Mouse (Mus musculus) heart, embryonic 15.5 days (tissue): ENCODE results near the gene Igfbp4. TPM values are rescaled to one million over a fixed set of nuclear protein-coding genes. Genes with fewer than 3 reads are reported as not detected.
A peak's percentile ranks its signal among the peaks of the same experiment; 100 is the strongest.

Source experiments
- ATAC-seq: fragments of 200-750 bp; cut with Nextera tagmentation; replicated peaks from 2 replicates; pipeline ENCODE4 v1.8.0; 2017; ENCODE audit warnings: low read depth, moderate TSS enrichment; ENCODE audit not compliant: insufficient number of reproducible peaks, insufficient read depth, low FRiP score
- H3K27ac ChIP-seq: fragments of 300-500 bp; sonication (generic); 2 replicates; pipeline ENCODE4 v1.5.1; 2015; ENCODE audit warnings: mild to moderate bottlenecking, inconsistent platforms
- H3K27me3 ChIP-seq: fragments of 300-500 bp; sonication (generic); 2 replicates; pipeline ENCODE4 v1.6.1; 2015; ENCODE audit warnings: inconsistent platforms
- H3K36me3 ChIP-seq: fragments of 300-500 bp; sonication (generic); 2 replicates; pipeline ENCODE4 v1.6.1; 2015; ENCODE audit warnings: mild to moderate bottlenecking, inconsistent platforms
- H3K4me1 ChIP-seq: fragments of 300-500 bp; sonication (generic); replicated peaks from 2 replicates; pipeline ENCODE4 v1.6.1; 2015; ENCODE audit warnings: inconsistent platforms
- H3K4me2 ChIP-seq: fragments of 300-500 bp; sonication (generic); 2 replicates; pipeline ENCODE4 v1.6.1; 2015; ENCODE audit warnings: inconsistent platforms, mild to moderate bottlenecking, moderate library complexity
- H3K4me3 ChIP-seq: fragments of 300-500 bp; sonication (generic); 2 replicates; pipeline ENCODE4 v1.5.1; 2015; ENCODE audit warnings: mild to moderate bottlenecking, inconsistent platforms
- H3K9ac ChIP-seq: fragments of 300-500 bp; sonication (generic); 2 replicates; pipeline ENCODE4 v1.6.1; 2015; ENCODE audit warnings: mild to moderate bottlenecking, inconsistent platforms
- H3K9me3 ChIP-seq: fragments of 300-500 bp; sonication (generic); replicated peaks from 2 replicates; pipeline ENCODE4 v1.6.1; 2016; ENCODE audit warnings: inconsistent platforms
- WGBS: fragments of 180-500 bp; shearing (Covaris S2); methylation state at CpG from one replicate; pipeline ENCODE4 v1.1.7; 2015; ENCODE audit warnings: mixed read lengths; 5-methylcytosine and 5-hydroxymethylcytosine counted together
- polyA plus RNA-seq: library from polyadenylated mRNA; unstranded; fragments of >200 nt; fragmentation: Nextera tagmentation; extraction: Ambion mirVana; gene quantifications from 2 replicates; pipeline ENCODE4 v1.2.1, GENCODE M21; 2015

The Igfbp4 gene
- 344 and 469 TPM in 2 replicates for polyA plus RNA-seq

- Histone ChIP-seq H3K4me2 (peak within 1 kb of the TSS; percentile 90), H3K9me3 (no peaks in the 10 kb centered on the region), H3K36me3 (no peaks in the 10 kb centered on the region), H3K9ac (peak within 1 kb of the TSS; percentile 81), H3K27me3 (no peaks in the 10 kb centered on the region; the same call in 1 of the 2 replicates), H3K4me1 (peaks cover 49% of the 10 kb centered on the region), H3K27ac (peak within 1 kb of the TSS; percentile 89), H3K4me3 (peak within 1 kb of the TSS; percentile 63)
- ATAC-seq, result peak; percentile 78
- 1% methylated on average over 63 of the region's 63 CpGs for WGBS
Measured at GRCm38 (mm10) chr11:99041051-99041729, at the start of gene Igfbp4. Gene Igfbp4 (plus strand): TSS chr11:99041244.

DNA sequence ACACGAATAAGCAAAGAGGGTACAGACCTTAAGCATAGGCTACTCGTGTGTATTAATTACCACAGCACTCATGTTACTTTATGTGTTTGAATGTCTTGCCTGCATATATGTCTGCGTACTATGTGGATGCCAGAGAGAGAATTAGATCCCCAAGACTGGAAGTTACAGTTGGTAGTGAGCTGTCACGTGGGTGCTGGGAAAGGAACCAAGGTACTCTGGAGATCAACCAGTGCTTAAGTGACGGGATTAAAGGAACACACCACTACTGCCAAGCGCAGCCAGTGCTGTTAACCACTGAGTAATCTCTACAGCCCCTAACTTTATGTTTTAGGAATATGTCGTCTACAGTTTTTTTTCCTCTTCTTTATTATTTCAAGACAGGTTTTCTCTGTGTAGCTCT, 45.1 kb upstream of the Igfbp4 start:
- no peaks in the 10 kb centered on the region for H3K9me3 ChIP-seq
- 86% methylated on average over 7 of the region's 7 CpGs for WGBS
- H3K27me3 ChIP-seq, result no peaks in the 10 kb centered on the region
- peaks cover 91% of the 10 kb centered on the region for H3K36me3 ChIP-seq
- H3K27ac ChIP-seq, result no peak overlapping the region
- no peak for ATAC-seq
- no peak overlapping the region for H3K9ac ChIP-seq
- H3K4me1 ChIP-seq, result no peaks in the 10 kb centered on the region
- H3K4me3 ChIP-seq, result no peak overlapping the region
- H3K4me2 ChIP-seq, result no peak overlapping the region

GRCm38 (mm10) chr11:98997659-98998058, 43.4 kb upstream of the Igfbp4 start:
- Histone ChIP-seq H3K27me3 (no peaks in the 10 kb centered on the region), H3K9ac (no peak overlapping the region), H3K27ac (no peak overlapping the region), H3K9me3 (no peaks in the 10 kb centered on the region), H3K4me2 (no peak overlapping the region), H3K4me1 (no peaks in the 10 kb centered on the region), H3K36me3 (peaks cover 92% of the 10 kb centered on the region), H3K4me3 (no peak overlapping the region)
- WGBS, result 96% methylated on average over 4 of the region's 4 CpGs
- no peak for ATAC-seq

GRCm38 (mm10) chr11:98998776-98999175, 42.3 kb upstream of the Igfbp4 start:
- peaks cover 92% of the 10 kb centered on the region for H3K36me3 ChIP-seq
- no peak for ATAC-seq
- no peaks in the 10 kb centered on the region for H3K27me3 ChIP-seq
- H3K27ac ChIP-seq, result no peak overlapping the region
- H3K4me2 ChIP-seq, result no peak overlapping the region
- no peak overlapping the region for H3K4me3 ChIP-seq
- no peak overlapping the region for H3K9ac ChIP-seq
- no peaks in the 10 kb centered on the region for H3K9me3 ChIP-seq
- H3K4me1 ChIP-seq, result no peaks in the 10 kb centered on the region

GRCm38 (mm10) chr11:98999243-98999642, 41.8 kb upstream of the Igfbp4 start:
- Histone ChIP-seq H3K27ac (no peak overlapping the region), H3K36me3 (peaks cover 92% of the 10 kb centered on the region), H3K4me3 (no peak overlapping the region), H3K4me2 (no peak overlapping the region), H3K4me1 (no peaks in the 10 kb centered on the region), H3K27me3 (no peaks in the 10 kb centered on the region), H3K9me3 (no peaks in the 10 kb centered on the region), H3K9ac (no peak overlapping the region)
- no peak for ATAC-seq
- WGBS, result 92% methylated on average over 11 of the region's 11 CpGs

- H3K4me2 ChIP-seq, result no peak overlapping the region
- H3K4me3 ChIP-seq, result no peak overlapping the region
- 92% methylated on average over 9 of the region's 9 CpGs for WGBS
- H3K4me1 ChIP-seq, result no peaks in the 10 kb centered on the region
- ATAC-seq, result no peak
- H3K27ac ChIP-seq, result no peak overlapping the region
- H3K9ac ChIP-seq, result no peak overlapping the region
- no peaks in the 10 kb centered on the region for H3K27me3 ChIP-seq
- peaks cover 92% of the 10 kb centered on the region for H3K36me3 ChIP-seq
- H3K9me3 ChIP-seq, result no peaks in the 10 kb centered on the region
Measured at GRCm38 (mm10) chr11:99006788-99007187, 34.3 kb upstream of the Igfbp4 start.

GRCm38 (mm10) chr11:99010124-99010523, 30.9 kb upstream of the Igfbp4 start:
- Histone ChIP-seq H3K9me3 (no peaks in the 10 kb centered on the region), H3K36me3 (peaks cover 94% of the 10 kb centered on the region), H3K27me3 (no peaks in the 10 kb centered on the region), H3K27ac (no peak overlapping the region), H3K9ac (no peak overlapping the region), H3K4me3 (no peak overlapping the region), H3K4me2 (no peak overlapping the region), H3K4me1 (no peaks in the 10 kb centered on the region)
- WGBS, result 64% methylated on average over 4 of the region's 4 CpGs
- no peak for ATAC-seq

DNA sequence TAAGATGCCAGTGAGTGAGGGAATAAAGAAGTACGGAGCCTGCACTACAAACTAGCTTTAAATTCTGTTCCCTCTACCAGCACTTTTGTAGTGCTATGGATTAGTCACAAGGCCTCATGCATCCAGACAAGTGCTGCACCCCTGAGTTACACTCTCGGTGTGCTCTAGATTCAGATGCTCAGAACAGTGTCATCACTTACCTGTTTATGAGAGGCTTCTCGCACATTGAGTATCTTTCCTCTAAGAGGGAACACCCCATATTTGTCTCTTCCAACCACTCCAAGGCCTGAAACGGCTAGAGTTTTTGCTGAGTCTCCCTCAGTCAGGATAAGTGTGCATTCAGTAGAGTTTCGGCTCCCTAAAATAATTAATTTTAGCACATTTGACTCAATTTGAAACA, 30.3 kb upstream of the Igfbp4 start:
- 94% methylated on average over 5 of the region's 5 CpGs for WGBS
- Histone ChIP-seq H3K4me3 (no peak overlapping the region), H3K9ac (no peak overlapping the region), H3K27ac (no peak overlapping the region), H3K9me3 (no peaks in the 10 kb centered on the region), H3K27me3 (no peaks in the 10 kb centered on the region), H3K4me1 (no peaks in the 10 kb centered on the region), H3K36me3 (peaks cover 94% of the 10 kb centered on the region), H3K4me2 (no peak overlapping the region)
- no peak for ATAC-seq

GRCm38 (mm10) chr11:99013856-99014255, 27.2 kb upstream of the Igfbp4 start:
- H3K27ac ChIP-seq, result no peak overlapping the region
- ATAC-seq, result no peak
- 95% methylated on average over 1 of the region's 1 CpGs for WGBS
- H3K36me3 ChIP-seq, result peaks cover 94% of the 10 kb centered on the region
- H3K9ac ChIP-seq, result no peak overlapping the region
- H3K4me3 ChIP-seq, result no peak overlapping the region
- H3K27me3 ChIP-seq, result no peaks in the 10 kb centered on the region
- H3K4me1 ChIP-seq, result no peaks in the 10 kb centered on the region
- no peak overlapping the region for H3K4me2 ChIP-seq
- H3K9me3 ChIP-seq, result no peaks in the 10 kb centered on the region

- H3K9me3 ChIP-seq, result no peaks in the 10 kb centered on the region
Measured at GRCm38 (mm10) chr11:99019844-99020243, 21.2 kb upstream of the Igfbp4 start.

DNA sequence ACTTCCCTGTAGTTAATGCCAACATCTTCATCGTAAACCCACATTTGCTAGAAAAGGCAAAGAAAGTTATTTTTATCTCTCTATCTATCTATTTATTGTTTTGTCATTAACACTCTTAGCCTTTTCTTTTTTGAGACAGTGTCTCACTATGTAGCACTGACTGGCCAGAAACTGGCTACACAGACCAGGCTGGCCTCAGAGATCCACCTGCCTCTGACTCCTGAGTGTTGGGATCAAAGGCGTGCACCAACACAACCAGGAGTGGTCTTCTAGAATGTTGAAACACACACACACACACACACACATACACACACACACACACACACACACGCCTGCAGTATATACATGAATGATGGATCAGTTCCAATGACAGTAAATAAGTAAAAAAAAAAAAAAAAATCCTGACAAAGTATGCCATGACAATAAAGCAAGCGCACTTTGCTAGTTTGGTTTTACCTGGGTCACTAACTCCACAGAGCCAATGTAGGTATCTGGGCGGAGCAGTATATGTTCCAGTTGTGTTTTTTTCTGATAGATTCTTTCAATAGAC, 18.6 kb upstream of the Igfbp4 start:
- no peak for ATAC-seq
- Histone ChIP-seq H3K9me3 (no peaks in the 10 kb centered on the region), H3K9ac (peak overlapping the region; percentile 67; the same call in 1 of the 2 replicates), H3K27me3 (no peaks in the 10 kb centered on the region), H3K4me1 (peaks cover 27% of the 10 kb centered on the region), H3K36me3 (peaks cover 39% of the 10 kb centered on the region), H3K27ac (no peak overlapping the region), H3K4me3 (peak overlapping the region; percentile 75), H3K4me2 (peak overlapping the region; percentile 69)
- 78% methylated on average over 5 of the region's 5 CpGs for WGBS

More at GRCm38 (mm10) chr11:99019844-99020243, 21.2 kb upstream of the Igfbp4 start:
- no peak overlapping the region for H3K27ac ChIP-seq
- H3K4me3 ChIP-seq, result no peak overlapping the region
- 92% methylated on average over 6 of the region's 6 CpGs for WGBS
- no peak overlapping the region for H3K4me2 ChIP-seq
- H3K27me3 ChIP-seq, result no peaks in the 10 kb centered on the region
- H3K4me1 ChIP-seq, result peaks cover 26% of the 10 kb centered on the region
- H3K9ac ChIP-seq, result no peak overlapping the region
- H3K36me3 ChIP-seq, result peaks cover 63% of the 10 kb centered on the region
- ATAC-seq, result no peak

DNA sequence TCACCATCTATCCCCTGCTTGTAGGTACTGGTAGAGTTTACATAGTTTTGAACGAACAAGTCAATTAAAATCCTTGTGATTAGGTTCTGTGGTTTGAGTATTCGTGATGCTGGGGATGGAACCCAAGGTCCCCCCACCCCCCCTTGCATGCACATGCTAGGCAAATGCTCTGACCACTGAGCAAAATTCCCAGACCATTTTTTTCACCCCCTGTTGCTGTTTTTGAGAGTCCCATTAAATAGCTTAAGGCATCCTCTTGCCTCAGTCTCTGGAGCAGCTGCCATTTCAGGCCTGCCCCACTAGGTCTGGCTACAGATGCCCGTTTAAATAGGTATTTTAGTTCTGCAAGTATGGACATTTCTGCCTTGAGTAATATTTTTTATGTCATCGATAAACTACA, 17.9 kb upstream of the Igfbp4 start:
- H3K27me3 ChIP-seq, result no peaks in the 10 kb centered on the region
- H3K4me3 ChIP-seq, result peak overlapping the region; percentile 75
- 3% methylated on average over 4 of the region's 4 CpGs for WGBS
- peak overlapping the region; percentile 67 for H3K9ac ChIP-seq
- no peaks in the 10 kb centered on the region for H3K9me3 ChIP-seq
- ATAC-seq, result no peak
- H3K36me3 ChIP-seq, result peaks cover 32% of the 10 kb centered on the region
- peak overlapping the region; percentile 69 for H3K4me2 ChIP-seq
- H3K27ac ChIP-seq, result no peak overlapping the region
- peaks cover 27% of the 10 kb centered on the region for H3K4me1 ChIP-seq
